Mouse (Mus musculus) liver, embryonic 12.5 days (tissue): ENCODE measurements around the gene Chrne. TPM values are rescaled to one million over a fixed set of nuclear protein-coding genes. Genes with fewer than 3 reads are reported as not detected.

Experiments
- ATAC-seq: fragments of 200-750 bp; cut with Nextera tagmentation; 2 replicates; pipeline ENCODE4 v1.8.0; 2017; ENCODE audit warnings: moderate number of reproducible peaks, mild to moderate bottlenecking, moderate library complexity
- H3K27ac ChIP-seq: fragments of 300-500 bp; sonication (generic); 2 replicates; pipeline ENCODE4 v1.5.1; 2016; ENCODE audit warnings: mild to moderate bottlenecking
- H3K27me3 ChIP-seq: fragments of 300-500 bp; sonication (generic); replicated peaks from 2 replicates; pipeline ENCODE4 v1.6.1; 2016; ENCODE audit warnings: mild to moderate bottlenecking, moderate library complexity
- H3K36me3 ChIP-seq: fragments of 300-500 bp; sonication (generic); 2 replicates; pipeline ENCODE4 v1.6.1; 2016; ENCODE audit warnings: mild to moderate bottlenecking, moderate library complexity
- H3K4me1 ChIP-seq: fragments of 300-500 bp; sonication (generic); 2 replicates; pipeline ENCODE4 v1.6.1; 2016
- H3K4me2 ChIP-seq: fragments of 300-500 bp; sonication (generic); 2 replicates; pipeline ENCODE4 v1.6.1; 2016; ENCODE audit warnings: mild to moderate bottlenecking, moderate library complexity
- H3K4me3 ChIP-seq: fragments of 300-500 bp; sonication (generic); 2 replicates; pipeline ENCODE4 v1.5.1; 2016; ENCODE audit warnings: mild to moderate bottlenecking, moderate library complexity
- H3K9ac ChIP-seq: fragments of 300-500 bp; sonication (generic); 2 replicates; pipeline ENCODE4 v1.6.1; 2016; ENCODE audit warnings: mild to moderate bottlenecking, moderate library complexity
- H3K9me3 ChIP-seq: fragments of 300-500 bp; sonication (generic); replicated peaks from 2 replicates; pipeline ENCODE4 v1.6.1; 2016; ENCODE audit warnings: mild to moderate bottlenecking, moderate library complexity
- WGBS: fragments of 180-500 bp; shearing (Covaris S2); methylation state at CpG from one replicate; pipeline ENCODE4 v1.1.7; 2016; ENCODE audit not compliant: insufficient replicate concordance; 5-methylcytosine and 5-hydroxymethylcytosine counted together
- polyA plus RNA-seq: library from polyadenylated mRNA; unstranded; fragments of >200 nt; fragmentation: Nextera tagmentation; extraction: Ambion mirVana; gene quantifications from 2 replicates; pipeline ENCODE4 v1.2.1, GENCODE M21; 2016

The Chrne gene
- polyA plus RNA-seq, 1 experiment from 2014 or later: not detected

GRCm38 (mm10) chr11:70596094-70596493 is 22.9 kb downstream of the Chrne start:
- no peaks in the 10 kb centered on the region for H3K27me3 ChIP-seq
- 74% methylated on average over 4 of the region's 4 CpGs for WGBS
- H3K4me2 ChIP-seq: no peak overlapping the region
- H3K27ac ChIP-seq: no peak overlapping the region
- peaks cover 39% of the 10 kb centered on the region for H3K36me3 ChIP-seq
- no peak overlapping the region for H3K4me3 ChIP-seq
- ATAC-seq: no peak
- H3K9me3 ChIP-seq: no peaks in the 10 kb centered on the region
- H3K4me1 ChIP-seq: peaks cover 52% of the 10 kb centered on the region
- H3K9ac ChIP-seq: no peak overlapping the region

GRCm38 (mm10) chr11:70595638-70596037 is 23.4 kb downstream of the Chrne start:
- H3K9me3 ChIP-seq: no peaks in the 10 kb centered on the region
- H3K27me3 ChIP-seq: no peaks in the 10 kb centered on the region
- WGBS: 58% methylated on average over 2 of the region's 2 CpGs
- H3K4me2 ChIP-seq: no peak overlapping the region
- peaks cover 39% of the 10 kb centered on the region for H3K36me3 ChIP-seq
- H3K4me1 ChIP-seq: peaks cover 55% of the 10 kb centered on the region
- no peak for ATAC-seq
- no peak overlapping the region for H3K4me3 ChIP-seq
- H3K9ac ChIP-seq: no peak overlapping the region
- no peak overlapping the region for H3K27ac ChIP-seq

- H3K9ac ChIP-seq: no peak overlapping the region
- no peak overlapping the region for H3K4me2 ChIP-seq
- peaks cover 29% of the 10 kb centered on the region for H3K36me3 ChIP-seq
- ATAC-seq: no peak
- no peaks in the 10 kb centered on the region for H3K9me3 ChIP-seq
- H3K4me1 ChIP-seq: peaks cover 55% of the 10 kb centered on the region
- no peak overlapping the region for H3K4me3 ChIP-seq
- WGBS: 57% methylated on average over 15 of the region's 15 CpGs
- H3K27me3 ChIP-seq: no peaks in the 10 kb centered on the region
- H3K27ac ChIP-seq: no peak overlapping the region
Measured at GRCm38 (mm10) chr11:70594253-70594989, 24.6 kb downstream of the Chrne start.

GRCm38 (mm10) chr11:70591733-70592132 is 27.3 kb downstream of the Chrne start:
- Histone ChIP-seq H3K9ac (no peak overlapping the region), H3K4me1 (peaks cover 47% of the 10 kb centered on the region), H3K27ac (no peak overlapping the region), H3K9me3 (no peaks in the 10 kb centered on the region), H3K36me3 (peaks cover 10% of the 10 kb centered on the region; the same call in 1 of the 2 replicates), H3K27me3 (no peaks in the 10 kb centered on the region), H3K4me3 (no peak overlapping the region), H3K4me2 (no peak overlapping the region)
- 48% methylated on average over 1 of the region's 1 CpGs for WGBS
- ATAC-seq: no peak

GRCm38 (mm10) chr11:70586954-70587353 is 32.1 kb downstream of the Chrne start:
- Histone ChIP-seq H3K27ac (no peak overlapping the region), H3K4me1 (peaks cover 38% of the 10 kb centered on the region), H3K9me3 (no peaks in the 10 kb centered on the region), H3K27me3 (no peaks in the 10 kb centered on the region), H3K9ac (no peak overlapping the region), H3K4me2 (no peak overlapping the region), H3K36me3 (0 out of 2 replicates have a peak, but pooled peaks cover 5% of the 10 kb centered on the region), H3K4me3 (no peak overlapping the region)
- no peak for ATAC-seq
- 59% methylated on average over 5 of the region's 5 CpGs for WGBS

GRCm38 (mm10) chr11:70586261-70586660 is 32.8 kb downstream of the Chrne start:
- 72% methylated on average over 3 of the region's 3 CpGs for WGBS
- ATAC-seq: no peak
- H3K9me3 ChIP-seq: no peaks in the 10 kb centered on the region

GRCm38 (mm10) chr11:70585457-70585856 is 33.6 kb downstream of the Chrne start:
- no peak overlapping the region for H3K27ac ChIP-seq
- no peaks in the 10 kb centered on the region for H3K27me3 ChIP-seq
- H3K9me3 ChIP-seq: no peaks in the 10 kb centered on the region
- peaks cover 36% of the 10 kb centered on the region for H3K4me1 ChIP-seq
- no peak overlapping the region for H3K9ac ChIP-seq
- H3K4me2 ChIP-seq: no peak overlapping the region
- H3K36me3 ChIP-seq: 0 out of 2 replicates have a peak, but pooled peaks cover 7% of the 10 kb centered on the region
- H3K4me3 ChIP-seq: no peak overlapping the region
- WGBS: 73% methylated on average over 7 of the region's 7 CpGs
- no peak for ATAC-seq

More at GRCm38 (mm10) chr11:70586261-70586660, 32.8 kb downstream of the Chrne start:
- no peaks in the 10 kb centered on the region for H3K27me3 ChIP-seq
- no peak overlapping the region for H3K4me3 ChIP-seq
- peaks cover 33% of the 10 kb centered on the region for H3K4me1 ChIP-seq
- 0 out of 2 replicates have a peak, but pooled peaks cover 7% of the 10 kb centered on the region for H3K36me3 ChIP-seq
- no peak overlapping the region for H3K9ac ChIP-seq
- H3K27ac ChIP-seq: no peak overlapping the region
- H3K4me2 ChIP-seq: no peak overlapping the region

- Histone ChIP-seq H3K4me2 (no peak overlapping the region), H3K4me3 (no peak overlapping the region), H3K9ac (no peak overlapping the region), H3K9me3 (no peaks in the 10 kb centered on the region), H3K36me3 (0 out of 2 replicates have a peak, but pooled peaks cover 7% of the 10 kb centered on the region), H3K27ac (peak overlapping the region; percentile 34; the same call in 1 of the 2 replicates), H3K4me1 (peaks cover 52% of the 10 kb centered on the region), H3K27me3 (no peaks in the 10 kb centered on the region)
- ATAC-seq: no peak
- WGBS: 87% methylated on average over 7 of the region's 7 CpGs
Measured at GRCm38 (mm10) chr11:70583775-70584174, 35.2 kb downstream of the Chrne start.

- no peak overlapping the region for H3K4me3 ChIP-seq
- H3K9ac ChIP-seq: no peak overlapping the region
- WGBS: 38% methylated on average over 6 of the region's 6 CpGs
- peaks cover 58% of the 10 kb centered on the region for H3K4me1 ChIP-seq
- H3K36me3 ChIP-seq: 0 out of 2 replicates have a peak, but pooled peaks cover 7% of the 10 kb centered on the region
- no peaks in the 10 kb centered on the region for H3K27me3 ChIP-seq
- ATAC-seq: no peak
- no peaks in the 10 kb centered on the region for H3K9me3 ChIP-seq
- no peak overlapping the region for H3K4me2 ChIP-seq
- H3K27ac ChIP-seq: peak overlapping the region; percentile 34; the same call in 1 of the 2 replicates
Measured at GRCm38 (mm10) chr11:70583022-70583714, 35.8 kb downstream of the Chrne start.

- Histone ChIP-seq H3K4me2 (no peak overlapping the region), H3K27ac (no peak overlapping the region), H3K27me3 (no peaks in the 10 kb centered on the region), H3K36me3 (0 out of 2 replicates have a peak, but pooled peaks cover 2% of the 10 kb centered on the region), H3K9me3 (no peaks in the 10 kb centered on the region), H3K4me1 (peaks cover 67% of the 10 kb centered on the region), H3K9ac (no peak overlapping the region), H3K4me3 (no peak overlapping the region)
- no peak for ATAC-seq
- WGBS: 65% methylated on average over 3 of the region's 3 CpGs
Measured at GRCm38 (mm10) chr11:70582196-70582595, 36.8 kb downstream of the Chrne start.

- Histone ChIP-seq H3K4me3 (no peak overlapping the region), H3K4me2 (no peak overlapping the region), H3K9me3 (no peaks in the 10 kb centered on the region), H3K4me1 (peaks cover 57% of the 10 kb centered on the region), H3K27ac (no peak overlapping the region), H3K27me3 (no peaks in the 10 kb centered on the region), H3K36me3 (0 out of 2 replicates have a peak, but pooled peaks cover 2% of the 10 kb centered on the region), H3K9ac (no peak overlapping the region)
- ATAC-seq: no peak
- WGBS: 56% methylated on average over 3 of the region's 3 CpGs
Measured at GRCm38 (mm10) chr11:70580921-70581320, 38.1 kb downstream of the Chrne start.

- H3K36me3 ChIP-seq: 0 out of 2 replicates have a peak, but pooled peaks cover 2% of the 10 kb centered on the region
- 40% methylated on average over 5 of the region's 5 CpGs for WGBS
- no peaks in the 10 kb centered on the region for H3K9me3 ChIP-seq
- H3K4me3 ChIP-seq: no peak overlapping the region
- no peak for ATAC-seq
- peak overlapping the region; percentile 20; the same call in 1 of the 2 replicates for H3K27ac ChIP-seq
- no peaks in the 10 kb centered on the region for H3K27me3 ChIP-seq
- H3K4me2 ChIP-seq: no peak overlapping the region
- H3K4me1 ChIP-seq: peaks cover 54% of the 10 kb centered on the region
- H3K9ac ChIP-seq: no peak overlapping the region
Measured at GRCm38 (mm10) chr11:70580358-70580720, 38.7 kb downstream of the Chrne start.
